Comparison of ENCODE assay signal across 36 mouse cellular contexts in genomic region chr9:22424196-22424595, GRCm38 (mm10). TPM values are rescaled to one million over a fixed set of nuclear protein-coding genes. Genes with fewer than 3 reads are reported as not detected.
DNase-seq lines count a peak whose midpoint lies in the region; ATAC-seq and TF ChIP-seq lines count a peak whose summit lies in the region.
"Had no signal": no experiment of that assay in that cellular context is flagged by ENCODE, and none has a peak within 500 bp of the region (broad histone marks: within the 10 kb centered on the region; RNA-seq: fewer than 3 reads in every experiment).

No protein-coding gene starts in this region.

- H3K4me2 ChIP-seq in heart, embryonic 14.5 days (ENCODE audit: low read length): no peak overlapping the region
- no peak overlapping the region for H3K4me2 ChIP-seq in liver, postnatal 0 days (ENCODE audit: low read depth, low read length)
- H3K4me2 ChIP-seq: embryonic facial prominence, embryonic 15.5 days; forebrain, embryonic 12.5 days; hindbrain, embryonic 15.5 days; limb, embryonic 13.5 days; liver, embryonic 12.5 days had no signal

- no peaks in the 10 kb centered on the region for H3K9me3 ChIP-seq in heart, embryonic 14.5 days (ENCODE audit: control insufficient read depth, low read length)
- H3K9me3 ChIP-seq in liver, postnatal 0 days (ENCODE audit: low read length): no peaks in the 10 kb centered on the region
- H3K9me3 ChIP-seq: embryonic facial prominence, embryonic 10.5 days; embryonic facial prominence, embryonic 15.5 days; forebrain, embryonic 12.5 days; hindbrain, embryonic 15.5 days; limb, embryonic 13.5 days; liver, embryonic 12.5 days had no signal

- H3K27me3 ChIP-seq in heart, embryonic 14.5 days (ENCODE audit: control insufficient read depth, insufficient read depth, low read length): no peaks in the 10 kb centered on the region
- H3K27me3 ChIP-seq in liver, postnatal 0 days (ENCODE audit: insufficient read depth, low read length): no peaks in the 10 kb centered on the region
- H3K27me3 ChIP-seq: embryonic facial prominence, embryonic 15.5 days; forebrain, embryonic 12.5 days; hindbrain, embryonic 15.5 days; limb, embryonic 13.5 days; liver, embryonic 12.5 days; Patski had no signal

- no peak overlapping the region for H3K9ac ChIP-seq in heart, embryonic 14.5 days (ENCODE audit: low read length)
- 0 out of 2 replicates have a peak overlapping the region, but pooled peaks have one; percentile 16 for H3K9ac ChIP-seq in liver, postnatal 0 days (replicated peaks)
- H3K9ac ChIP-seq: embryonic facial prominence, embryonic 15.5 days; forebrain, embryonic 12.5 days; forebrain, postnatal 0 days; hindbrain, embryonic 15.5 days; limb, embryonic 13.5 days; liver, embryonic 12.5 days had no signal

- WGBS in heart, embryonic 14.5 days: 46% methylated on average over 10 of the region's 10 CpGs
- WGBS in liver, postnatal 0 days (ENCODE audit: insufficient replicate concordance): 58% methylated on average over 10 of the region's 10 CpGs

- peaks cover 7 to 22% of the 10 kb centered on the region in 2 experiments for H3K4me1 ChIP-seq in heart, embryonic 14.5 days (ENCODE audit: control insufficient read depth in 2 of 2, insufficient read depth in 2 of 2, low read length in 2 of 2)
- peaks cover 10% of the 10 kb centered on the region for H3K4me1 ChIP-seq in liver, postnatal 0 days (ENCODE audit: insufficient read depth)
- H3K4me1 ChIP-seq: hindbrain, embryonic 15.5 days had no signal

- ATAC-seq in heart, embryonic 14.5 days (ENCODE audit: insufficient number of reproducible peaks, insufficient read depth, low FRiP score, low read depth): no peak
- ATAC-seq in liver, postnatal 0 days: no peak
- ATAC-seq: forebrain, postnatal 0 days; inflammation-experienced regulatory T-cells, adult 6 months; liver, embryonic 12.5 days; Patski had no signal

- intact Hi-C loops in left cerebral cortex, postnatal 4 days (cut with DNase I): no loop called here

- no peak for TF ChIP-seq EP300 in liver, postnatal 0 days (IDR thresholded peaks at IDR 0.05; ENCODE audit: low read depth)

- H3K36me3 ChIP-seq in heart, embryonic 14.5 days (ENCODE audit: control insufficient read depth, insufficient read depth, low read length): no peaks in the 10 kb centered on the region
- no peaks in the 10 kb centered on the region for H3K36me3 ChIP-seq in liver, postnatal 0 days (replicated peaks; ENCODE audit: insufficient read depth, low read length)
- H3K36me3 ChIP-seq: embryonic facial prominence, embryonic 10.5 days; embryonic facial prominence, embryonic 15.5 days; forebrain, embryonic 12.5 days; hindbrain, embryonic 15.5 days; limb, embryonic 13.5 days; liver, embryonic 12.5 days had no signal

- no peak for TF ChIP-seq CTCF in liver, postnatal 0 days (IDR thresholded peaks at IDR 0.05; ENCODE audit: low read depth)

- DNase-seq in adrenal gland, postnatal 10 days: peak; percentile 26
- DNase-seq in adrenal gland, adult 18-20 months (ENCODE audit: low spot score in 2 of 2): no peak
- DNase-seq in heart, adult 8-10 months (ENCODE audit: low spot score): no peak
- no peak for DNase-seq in liver, postnatal 0 days
- DNase-seq in liver: no peak
- DNase-seq in left cerebral cortex, postnatal 4 days: no peak
- DNase-seq: cerebellum, adult 8-10 months; cerebellum, postnatal 25 days; forebrain, postnatal 0 days; gastrocnemius, postnatal 14 days; kidney, adult 11 months; kidney, postnatal 36 days; lung, adult 18-20 months; lung, postnatal 14 days; midbrain, embryonic 14.5 days; thymus, adult 2 months; thymus, postnatal 36 days had no signal

- H3K27ac ChIP-seq in heart, embryonic 14.5 days (replicated peaks in 1 of 2; ENCODE audit: control insufficient read depth in 1 of 2, insufficient read depth in 1 of 2, low read depth in 2 of 2, low read length in 2 of 2): peak overlapping the region; percentile 24 to 37; a peak in 2 of 4 replicates
- no peak overlapping the region for H3K27ac ChIP-seq in liver, postnatal 0 days (ENCODE audit: low read depth)
- H3K27ac ChIP-seq: embryonic facial prominence, embryonic 10.5 days; embryonic facial prominence, embryonic 15.5 days; forebrain, embryonic 12.5 days; hindbrain, embryonic 15.5 days; layer of hippocampus, adult 2 months; left cerebral cortex, adult 2 months; limb, embryonic 13.5 days; liver, embryonic 12.5 days had no signal

- H3K4me3 ChIP-seq in heart, embryonic 14.5 days (ENCODE audit: control insufficient read depth in 1 of 2, insufficient read depth in 1 of 2, low read depth in 1 of 2, low read length in 2 of 2): no peak overlapping the region
- H3K4me3 ChIP-seq in liver, postnatal 0 days (ENCODE audit: low read depth, low read length): no peak overlapping the region
- H3K4me3 ChIP-seq: embryonic facial prominence, embryonic 10.5 days; embryonic facial prominence, embryonic 15.5 days; forebrain, embryonic 12.5 days; hindbrain, embryonic 15.5 days; layer of hippocampus, adult 2 months; left cerebral cortex, adult 2 months; limb, embryonic 13.5 days; liver, embryonic 12.5 days had no signal

RNA-seq across cellular contexts. Expression of gene 9530077C05Rik, which starts 12.9 kb away (rescaled TPM):
- 1 to 10 TPM; 4.3 to 5.2 TPM for total RNA-seq in adrenal gland, postnatal 10 days (2021)
- total RNA-seq in adrenal gland, adult 18-20 months (2021): 1 to 10 TPM; 3.2 to 5.0 TPM
- 1.9 and 2.2 TPM in 2 replicates for polyA plus RNA-seq in heart, embryonic 14.5 days (2014; fragmentation: Nextera tagmentation; extraction: Ambion mirVana)
- under 1 TPM; 0.47 to 0.90 (median 0.57) TPM for total RNA-seq in heart, adult 8-10 months (2022)
- 1.2 and 1.6 TPM in 2 replicates for polyA plus RNA-seq in liver, postnatal 0 days (2015; fragmentation: Nextera tagmentation; extraction: Ambion mirVana)
- 10 to 100 TPM; 10.1 to 10.3 TPM for total RNA-seq in left cerebral cortex, postnatal 4 days (2021)
- total RNA-seq: monocyte, adult 5-6 weeks had no signal

RNA-seq across cellular contexts. Expression of gene Gm17545, which starts 29.9 kb away (rescaled TPM):
- total RNA-seq in adrenal gland, postnatal 10 days (2021): not detected
- total RNA-seq in adrenal gland, adult 18-20 months (2021): not detected
- polyA plus RNA-seq in heart, embryonic 14.5 days (2014; fragmentation: Nextera tagmentation; extraction: Ambion mirVana): not detected in 2 replicates
- not detected for total RNA-seq in heart, adult 8-10 months (2022)
- not detected in 2 replicates for polyA plus RNA-seq in liver, postnatal 0 days (2015; fragmentation: Nextera tagmentation; extraction: Ambion mirVana)
- not detected for total RNA-seq in left cerebral cortex, postnatal 4 days (2021)
- total RNA-seq: forebrain, postnatal 0 days; gastrocnemius, postnatal 14 days; granulocyte monocyte progenitor cell, adult 5-6 weeks; hematopoietic stem cell, adult 5-6 weeks; layer of hippocampus, adult 2 months; layer of hippocampus, postnatal 14 days; left cerebral cortex, adult 2 months; left cerebral cortex, postnatal 25 days; MEL; monocyte, adult 5-6 weeks had no signal
- polyA plus RNA-seq: embryonic facial prominence, embryonic 10.5 days; embryonic facial prominence, embryonic 15.5 days; forebrain, embryonic 12.5 days; forebrain, postnatal 0 days; hindbrain, embryonic 15.5 days; inflammation-experienced regulatory T-cells, adult 6 months; kidney, embryonic 14.5 days; limb, embryonic 13.5 days; liver, embryonic 12.5 days; midbrain, embryonic 14.5 days; neural tube, embryonic 14.5 days; Patski; thymus, adult 2 months had no signal

RNA-seq across cellular contexts. Expression of gene Anln, which starts 35.2 kb away (rescaled TPM):
- total RNA-seq in adrenal gland, postnatal 10 days (2021): 10 to 100 TPM; 15.8 to 19.8 TPM
- 1 to 10 TPM; 1.9 to 2.3 TPM for total RNA-seq in adrenal gland, adult 18-20 months (2021)
- polyA plus RNA-seq in heart, embryonic 14.5 days (2014; fragmentation: Nextera tagmentation; extraction: Ambion mirVana): 57.6 and 62.0 TPM in 2 replicates
- total RNA-seq in heart, adult 8-10 months (2022): 1 to 10 TPM in 2 of 4 experiments, under 1 TPM in 2; 0.84 to 2.0 (median 1.1) TPM
- polyA plus RNA-seq in liver, postnatal 0 days (2015; fragmentation: Nextera tagmentation; extraction: Ambion mirVana): 6.9 and 7.2 TPM in 2 replicates
- 1 to 10 TPM; 5.3 to 5.5 TPM for total RNA-seq in left cerebral cortex, postnatal 4 days (2021)

RNA-seq across cellular contexts. Expression of gene Rp9, which starts 45.3 kb away (rescaled TPM):
- 10 to 100 TPM; 42.9 to 44.0 TPM for total RNA-seq in adrenal gland, postnatal 10 days (2021)
- 10 to 100 TPM; 31.6 to 35.5 TPM for total RNA-seq in adrenal gland, adult 18-20 months (2021)
- 51.1 and 52.3 TPM in 2 replicates for polyA plus RNA-seq in heart, embryonic 14.5 days (2014; fragmentation: Nextera tagmentation; extraction: Ambion mirVana)
- 10 to 100 TPM; 41.3 to 47.6 (median 45.0) TPM for total RNA-seq in heart, adult 8-10 months (2022)
- polyA plus RNA-seq in liver, postnatal 0 days (2015; fragmentation: Nextera tagmentation; extraction: Ambion mirVana): 42.2 and 47.9 TPM in 2 replicates
- 10 to 100 TPM; 55.9 to 58.6 TPM for total RNA-seq in left cerebral cortex, postnatal 4 days (2021)

RNA-seq across cellular contexts. Expression of gene Bbs9, which starts 51.3 kb away (rescaled TPM):
- 10 to 100 TPM; 12.0 to 16.4 TPM for total RNA-seq in adrenal gland, postnatal 10 days (2021)
- total RNA-seq in adrenal gland, adult 18-20 months (2021): 10 to 100 TPM; 12.5 to 16.5 TPM
- 6.4 and 11.6 TPM in 2 replicates for polyA plus RNA-seq in heart, embryonic 14.5 days (2014; fragmentation: Nextera tagmentation; extraction: Ambion mirVana)
- total RNA-seq in heart, adult 8-10 months (2022): 10 to 100 TPM; 13.9 to 15.2 (median 14.9) TPM
- polyA plus RNA-seq in liver, postnatal 0 days (2015; fragmentation: Nextera tagmentation; extraction: Ambion mirVana): 1.6 and 1.8 TPM in 2 replicates
- 10 to 100 TPM; 26.8 to 31.2 TPM for total RNA-seq in left cerebral cortex, postnatal 4 days (2021)
